Mouse (Mus musculus): ENCODE data around the gene Ank2. TPM values are rescaled to one million over a fixed set of nuclear protein-coding genes. Genes with fewer than 3 reads are reported as not detected.

The Ank2 gene
- polyA plus RNA-seq, 1 experiment from 2014 or later, result 78.8 TPM

DNA sequence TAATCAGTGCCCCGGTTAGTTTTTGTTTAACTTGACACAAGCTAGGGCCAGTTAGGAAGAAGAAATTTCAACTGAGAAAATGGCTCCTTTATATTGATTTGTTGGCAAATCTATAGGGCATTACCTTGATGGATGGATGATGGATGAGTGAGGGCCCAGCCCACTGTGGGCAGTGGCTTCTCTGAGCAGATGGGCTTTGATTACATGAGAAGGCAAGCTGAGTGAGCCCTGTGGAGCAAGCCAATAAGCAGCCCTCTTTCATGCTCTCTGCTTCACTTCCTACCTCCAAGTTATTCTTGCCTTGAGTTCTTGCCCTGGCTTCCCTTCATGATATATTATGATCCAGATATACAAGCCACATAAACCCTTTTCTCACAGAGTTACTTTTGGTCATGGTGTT, 401.4 kb downstream of the Ank2 start:
- no peaks in the 10 kb centered on the region for H3K4me1 ChIP-seq (replicated peaks; ENCODE audit: control insufficient read depth, insufficient read depth, low read length)
- no peak overlapping the region for H3K4me2 ChIP-seq (ENCODE audit: low read depth, low read length, severe bottlenecking)
- no peaks in the 10 kb centered on the region for H3K9me3 ChIP-seq (ENCODE audit: control insufficient read depth, low read length)
- H3K4me3 ChIP-seq (ENCODE audit: low read depth, low read length), result no peak overlapping the region
- H3K27ac ChIP-seq (ENCODE audit: low read depth, low read length), result no peak overlapping the region
- ATAC-seq (replicated peaks; ENCODE audit: low FRiP score) (no peak), DNase-seq (ENCODE audit: low spot score) (no peak)
- no peak overlapping the region for H3K9ac ChIP-seq (ENCODE audit: low read length)
- no peaks in the 10 kb centered on the region for H3K36me3 ChIP-seq (ENCODE audit: control insufficient read depth, insufficient read depth, low read length)
- WGBS, result 89% methylated on average over 1 of the region's 1 CpGs
- H3K27me3 ChIP-seq (ENCODE audit: control insufficient read depth, insufficient read depth, low read length), result no peaks in the 10 kb centered on the region

DNA sequence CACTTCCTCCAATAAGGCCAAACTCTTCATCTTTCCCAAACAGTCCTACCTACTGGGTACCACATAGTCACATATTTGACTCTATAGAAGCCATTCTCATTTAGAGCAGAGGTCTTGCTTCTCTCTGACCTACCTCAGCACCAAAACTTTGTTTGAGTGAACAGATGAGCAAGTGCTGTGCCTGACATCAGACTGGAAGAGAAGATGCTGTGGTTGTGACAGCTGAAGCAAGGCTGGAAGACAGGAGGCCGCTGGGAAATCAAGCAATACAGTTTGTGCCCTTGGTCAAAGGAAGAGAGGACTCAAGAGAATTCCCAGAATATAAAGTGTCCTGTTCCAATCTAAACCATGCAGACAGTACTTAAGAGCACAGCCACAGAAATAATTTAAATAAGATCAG, 402.0 kb downstream of the Ank2 start:
- H3K9me3 ChIP-seq (ENCODE audit: control insufficient read depth, low read length), result no peaks in the 10 kb centered on the region
- no peaks in the 10 kb centered on the region for H3K36me3 ChIP-seq (ENCODE audit: control insufficient read depth, insufficient read depth, low read length)
- H3K27me3 ChIP-seq (ENCODE audit: control insufficient read depth, insufficient read depth, low read length), result no peaks in the 10 kb centered on the region
- WGBS, result 84% methylated on average over 1 of the region's 1 CpGs
- no peaks in the 10 kb centered on the region for H3K4me1 ChIP-seq (replicated peaks; ENCODE audit: control insufficient read depth, insufficient read depth, low read length)
- H3K9ac ChIP-seq (ENCODE audit: low read length), result no peak overlapping the region
- ATAC-seq (replicated peaks; ENCODE audit: low FRiP score) (no peak), DNase-seq (ENCODE audit: low spot score) (no peak)
- H3K4me3 ChIP-seq (ENCODE audit: low read depth, low read length), result no peak overlapping the region
- no peak overlapping the region for H3K27ac ChIP-seq (ENCODE audit: low read depth, low read length)
- H3K4me2 ChIP-seq (ENCODE audit: low read depth, low read length, severe bottlenecking), result no peak overlapping the region

GRCm38 (mm10) chr3:127093631-127094030, 405.5 kb downstream of the Ank2 start:
- ATAC-seq (replicated peaks; ENCODE audit: low FRiP score) (no peak), DNase-seq (ENCODE audit: low spot score) (no peak)
- no peaks in the 10 kb centered on the region for H3K4me1 ChIP-seq (replicated peaks; ENCODE audit: control insufficient read depth, insufficient read depth, low read length)
- H3K36me3 ChIP-seq (ENCODE audit: control insufficient read depth, insufficient read depth, low read length), result no peaks in the 10 kb centered on the region
- WGBS, result 90% methylated on average over 4 of the region's 4 CpGs
- H3K27me3 ChIP-seq (ENCODE audit: control insufficient read depth, insufficient read depth, low read length), result no peaks in the 10 kb centered on the region
- H3K9ac ChIP-seq (ENCODE audit: low read length), result no peak overlapping the region
- no peaks in the 10 kb centered on the region for H3K9me3 ChIP-seq (ENCODE audit: control insufficient read depth, low read length)
- H3K4me3 ChIP-seq (ENCODE audit: low read depth, low read length), result no peak overlapping the region
- H3K4me2 ChIP-seq (ENCODE audit: low read depth, low read length, severe bottlenecking), result no peak overlapping the region
- no peak overlapping the region for H3K27ac ChIP-seq (ENCODE audit: low read depth, low read length)

GRCm38 (mm10) chr3:127087574-127087973, 411.6 kb downstream of the Ank2 start:
- Histone ChIP-seq H3K4me3 (ENCODE audit: low read depth, low read length) (no peak overlapping the region), H3K27me3 (ENCODE audit: control insufficient read depth, insufficient read depth, low read length) (no peaks in the 10 kb centered on the region), H3K27ac (ENCODE audit: low read depth, low read length) (no peak overlapping the region), H3K9ac (ENCODE audit: low read length) (no peak overlapping the region), H3K9me3 (ENCODE audit: control insufficient read depth, low read length) (no peaks in the 10 kb centered on the region), H3K4me2 (ENCODE audit: low read depth, low read length, severe bottlenecking) (no peak overlapping the region), H3K4me1 (replicated peaks; ENCODE audit: control insufficient read depth, insufficient read depth, low read length) (no peaks in the 10 kb centered on the region), H3K36me3 (ENCODE audit: control insufficient read depth, insufficient read depth, low read length) (no peaks in the 10 kb centered on the region)
- DNase-seq (ENCODE audit: low spot score) (no peak), ATAC-seq (replicated peaks; ENCODE audit: low FRiP score) (no peak)
- 81% methylated on average over 1 of the region's 1 CpGs for WGBS

DNA sequence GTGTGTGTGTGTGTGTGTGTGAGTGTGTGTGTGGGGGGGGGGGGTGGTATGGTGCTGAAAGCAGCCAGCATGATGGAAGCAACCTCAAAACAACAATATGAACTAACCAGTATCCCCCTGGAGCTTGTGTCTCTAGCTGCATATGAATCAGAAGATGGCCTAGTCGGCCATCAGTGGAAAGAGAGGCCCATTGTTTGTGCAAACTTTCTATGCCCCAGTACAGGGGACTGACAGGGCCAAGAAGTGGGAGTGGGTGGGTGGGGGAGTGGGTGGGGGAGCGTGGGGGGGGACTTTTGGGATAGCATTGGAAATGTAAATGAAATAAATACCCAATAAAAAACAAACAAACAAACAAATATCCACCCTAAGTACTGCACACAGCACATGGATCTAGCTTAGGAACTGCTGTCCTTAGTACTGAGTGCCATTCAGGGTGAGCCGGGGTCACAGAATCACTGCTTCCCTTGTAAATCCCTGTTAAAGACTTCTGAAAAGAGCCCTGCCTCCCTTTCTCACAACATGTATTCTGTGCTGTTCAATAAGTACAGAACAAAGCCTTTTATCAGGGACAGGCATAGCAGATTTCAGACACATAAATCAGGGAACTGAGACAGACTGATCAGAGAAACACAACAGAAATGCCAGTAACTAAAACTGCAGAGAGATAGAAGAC, 412.2 kb downstream of the Ank2 start:
- H3K27me3 ChIP-seq (ENCODE audit: control insufficient read depth, insufficient read depth, low read length), result no peaks in the 10 kb centered on the region
- DNase-seq (ENCODE audit: low spot score) (no peak), ATAC-seq (replicated peaks; ENCODE audit: low FRiP score) (peak; percentile 56)
- 23% methylated on average over 3 of the region's 3 CpGs for WGBS
- H3K36me3 ChIP-seq (ENCODE audit: control insufficient read depth, insufficient read depth, low read length), result no peaks in the 10 kb centered on the region
- no peak overlapping the region for H3K4me2 ChIP-seq (ENCODE audit: low read depth, low read length, severe bottlenecking)
- no peak overlapping the region for H3K4me3 ChIP-seq (ENCODE audit: low read depth, low read length)
- H3K9me3 ChIP-seq (ENCODE audit: control insufficient read depth, low read length), result no peaks in the 10 kb centered on the region
- H3K27ac ChIP-seq (ENCODE audit: low read depth, low read length), result no peak overlapping the region
- H3K9ac ChIP-seq (ENCODE audit: low read length), result no peak overlapping the region
- H3K4me1 ChIP-seq (replicated peaks; ENCODE audit: control insufficient read depth, insufficient read depth, low read length), result no peaks in the 10 kb centered on the region

- H3K4me3 ChIP-seq (ENCODE audit: low read depth, low read length), result no peak overlapping the region
- DNase-seq (ENCODE audit: low spot score), result no peak
- no peaks in the 10 kb centered on the region for H3K9me3 ChIP-seq (ENCODE audit: control insufficient read depth, low read length)
- no peak for ATAC-seq (replicated peaks; ENCODE audit: low FRiP score)
- no peak overlapping the region for H3K4me2 ChIP-seq (ENCODE audit: low read depth, low read length, severe bottlenecking)
- no peaks in the 10 kb centered on the region for H3K36me3 ChIP-seq (ENCODE audit: control insufficient read depth, insufficient read depth, low read length)
- WGBS, result 92% methylated on average over 5 of the region's 5 CpGs
- no peak overlapping the region for H3K9ac ChIP-seq (ENCODE audit: low read length)
- no peaks in the 10 kb centered on the region for H3K27me3 ChIP-seq (ENCODE audit: control insufficient read depth, insufficient read depth, low read length)
- no peaks in the 10 kb centered on the region for H3K4me1 ChIP-seq (replicated peaks; ENCODE audit: control insufficient read depth, insufficient read depth, low read length)
- H3K27ac ChIP-seq (ENCODE audit: low read depth, low read length), result no peak overlapping the region
Measured at GRCm38 (mm10) chr3:127077369-127077768, 421.8 kb downstream of the Ank2 start.

- Histone ChIP-seq H3K4me1 (replicated peaks; ENCODE audit: control insufficient read depth, insufficient read depth, low read length) (no peaks in the 10 kb centered on the region), H3K4me3 (ENCODE audit: low read depth, low read length) (no peak overlapping the region), H3K9me3 (ENCODE audit: control insufficient read depth, low read length) (no peaks in the 10 kb centered on the region), H3K9ac (ENCODE audit: low read length) (no peak overlapping the region), H3K27me3 (ENCODE audit: control insufficient read depth, insufficient read depth, low read length) (no peaks in the 10 kb centered on the region), H3K4me2 (ENCODE audit: low read depth, low read length, severe bottlenecking) (no peak overlapping the region), H3K36me3 (ENCODE audit: control insufficient read depth, insufficient read depth, low read length) (no peaks in the 10 kb centered on the region), H3K27ac (ENCODE audit: low read depth, low read length) (no peak overlapping the region)
- DNase-seq (ENCODE audit: low spot score) (no peak), ATAC-seq (replicated peaks; ENCODE audit: low FRiP score) (no peak)
- 76% methylated on average over 8 of the region's 8 CpGs for WGBS
Measured at GRCm38 (mm10) chr3:127075531-127076280, 423.4 kb downstream of the Ank2 start.

DNA sequence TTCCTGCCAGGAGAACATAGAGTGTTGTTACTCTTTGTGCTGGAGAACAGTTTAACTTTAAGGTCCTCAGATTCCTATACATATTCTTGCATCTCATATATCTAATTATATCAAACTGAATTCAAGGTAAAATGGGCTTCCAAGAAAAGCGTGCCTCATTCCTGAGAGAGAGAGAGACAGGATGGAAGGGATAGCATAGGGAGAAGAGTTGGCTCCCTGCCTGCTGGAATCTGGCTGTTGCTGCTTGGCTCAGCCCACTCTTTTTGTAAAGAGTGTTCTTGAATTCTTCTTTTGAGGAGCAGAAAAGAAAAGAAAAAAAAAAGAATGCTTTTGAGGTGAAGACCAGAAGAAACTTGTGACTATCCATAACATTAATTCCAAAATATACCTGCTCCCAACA, 427.7 kb downstream of the Ank2 start:
- no peak for ATAC-seq (replicated peaks; ENCODE audit: low FRiP score)
- no peak for DNase-seq (ENCODE audit: low spot score)
- Histone ChIP-seq H3K27ac (ENCODE audit: low read depth, low read length) (no peak overlapping the region), H3K4me3 (ENCODE audit: low read depth, low read length) (no peak overlapping the region), H3K4me2 (ENCODE audit: low read depth, low read length, severe bottlenecking) (no peak overlapping the region), H3K4me1 (replicated peaks; ENCODE audit: control insufficient read depth, insufficient read depth, low read length) (no peaks in the 10 kb centered on the region), H3K9ac (ENCODE audit: low read length) (no peak overlapping the region), H3K27me3 (ENCODE audit: control insufficient read depth, insufficient read depth, low read length) (no peaks in the 10 kb centered on the region), H3K36me3 (ENCODE audit: control insufficient read depth, insufficient read depth, low read length) (no peaks in the 10 kb centered on the region), H3K9me3 (ENCODE audit: control insufficient read depth, low read length) (no peaks in the 10 kb centered on the region)
- 91% methylated on average over 1 of the region's 1 CpGs for WGBS
